Mouse (Mus musculus) brain, embryonic 14.5 days (tissue): ENCODE data around the gene Ypel1.
A peak's percentile ranks its signal among the peaks of the same experiment; 100 is the strongest.

Source experiments
- CTCF ChIP-seq: fragments of 200-500 bp; IDR thresholded peaks from 2 replicates; pipeline ENCODE4 v1.5.1; 2012; ENCODE audit warnings: inconsistent platforms, mild to moderate bottlenecking, moderate library complexity, borderline replicate concordance; ENCODE audit not compliant: insufficient read depth, insufficient read length; ENCODE audit errors: extremely low read depth
- POLR2A ChIP-seq: fragments of 200-500 bp; IDR thresholded peaks from 2 replicates; pipeline ENCODE4 v1.6.1; 2012; ENCODE audit warnings: mild to moderate bottlenecking, inconsistent platforms, borderline replicate concordance; ENCODE audit not compliant: poor library complexity, insufficient read depth, insufficient read length, severe bottlenecking; ENCODE audit errors: extremely low read depth

DNA sequence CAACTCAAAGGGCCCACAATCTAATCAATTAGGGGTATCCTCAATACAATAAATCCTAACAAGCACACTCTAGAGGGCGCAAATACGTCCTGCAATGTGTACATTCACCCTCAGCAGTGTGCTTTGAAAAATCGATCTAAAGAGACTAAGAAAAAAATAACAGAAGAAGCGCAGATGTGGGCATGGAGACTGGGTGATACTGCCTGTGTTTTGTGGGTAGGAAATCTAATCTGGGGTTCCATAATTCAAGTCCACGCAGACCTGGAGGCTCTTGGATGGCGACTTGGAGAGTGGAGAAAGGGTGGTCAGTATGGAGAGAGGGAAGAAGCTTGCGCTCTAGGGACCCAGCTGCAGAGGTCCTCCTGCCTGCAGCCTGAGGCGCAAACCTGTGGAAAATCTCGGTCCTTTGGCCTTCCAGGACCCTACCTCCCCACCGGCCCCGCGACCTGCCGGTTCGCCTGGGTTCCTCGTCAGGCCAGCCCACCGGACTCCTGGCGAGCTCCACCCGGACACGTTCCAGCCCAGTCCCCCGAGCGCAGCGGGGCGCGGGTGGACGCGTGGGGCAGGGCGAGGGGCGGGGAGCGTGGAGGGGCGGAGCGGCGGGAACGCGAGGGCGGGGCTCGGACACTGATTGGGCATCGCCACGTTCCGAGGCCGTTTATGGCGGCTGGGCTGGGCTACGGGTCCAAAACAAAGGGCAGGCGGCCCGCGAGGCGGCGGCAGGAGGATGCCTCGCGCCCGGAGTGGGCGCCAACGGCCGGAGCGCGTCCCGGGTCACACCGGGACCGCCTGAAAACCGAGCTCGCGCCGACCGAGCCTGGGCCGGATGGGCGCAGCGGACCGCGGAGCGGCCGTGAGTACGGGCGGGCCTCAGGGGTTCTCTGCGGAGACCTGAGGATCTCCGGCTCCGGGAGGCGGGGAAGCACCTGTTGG, at the start of gene Ypel1:
- TF ChIP-seq CTCF: peak; percentile 24; the same call in 1 of the 2 replicates
- TF ChIP-seq POLR2A: peak; percentile 90
